ENCODE assay signal across 9 mouse cellular contexts in genomic region chr3:152192238-152192931, GRCm38 (mm10). TPM values are rescaled to one million over a fixed set of nuclear protein-coding genes. Genes with fewer than 3 reads are reported as not detected.
DNase-seq lines count a peak whose midpoint lies in the region; ATAC-seq and TF ChIP-seq lines count a peak whose summit lies in the region.
"Had no signal": no experiment of that assay in that cellular context is flagged by ENCODE, and none has a peak within 500 bp of the region (broad histone marks: within the 10 kb centered on the region; RNA-seq: fewer than 3 reads in every experiment).

No protein-coding gene starts in this region.

- peak overlapping the region; percentile 78 for H3K4me3 ChIP-seq in heart, postnatal 0 days (ENCODE audit: low read depth, low read length)
- peak overlapping the region; percentile 74 for H3K4me3 ChIP-seq in liver, embryonic 12.5 days
- peak overlapping the region; percentile 46 for H3K4me3 ChIP-seq in neural tube, embryonic 13.5 days

- intact Hi-C loops in heart, postnatal 14 days (cut with DNase I): loop anchor here (2.0 kb wide), 2 partner anchors 18 to 76 kb away; partner anchors contain the start of genes Dnajb4 and Fubp1

- H3K4me2 ChIP-seq in heart, postnatal 0 days (ENCODE audit: low read depth, low read length): peak overlapping the region; percentile 70
- peak overlapping the region; percentile 79 for H3K4me2 ChIP-seq in liver, embryonic 12.5 days
- H3K4me2 ChIP-seq in neural tube, embryonic 13.5 days: peak overlapping the region; percentile 65

- H3K9me3 ChIP-seq in heart, postnatal 0 days (replicated peaks; ENCODE audit: control insufficient read depth, low read length): no peaks in the 10 kb centered on the region
- H3K9me3 ChIP-seq in liver, embryonic 12.5 days (replicated peaks): no peaks in the 10 kb centered on the region
- H3K9me3 ChIP-seq in neural tube, embryonic 13.5 days: no peaks in the 10 kb centered on the region

- H3K36me3 ChIP-seq in heart, postnatal 0 days (replicated peaks; ENCODE audit: control insufficient read depth, insufficient read depth, low read length): no peaks in the 10 kb centered on the region
- H3K36me3 ChIP-seq in liver, embryonic 12.5 days: peaks cover 15% of the 10 kb centered on the region; the same call in 1 of the 2 replicates
- no peaks in the 10 kb centered on the region for H3K36me3 ChIP-seq in neural tube, embryonic 13.5 days

- peaks cover 16% of the 10 kb centered on the region for H3K4me1 ChIP-seq in heart, postnatal 0 days (ENCODE audit: control insufficient read depth, insufficient read depth)
- peaks cover 44% of the 10 kb centered on the region for H3K4me1 ChIP-seq in liver, embryonic 12.5 days
- H3K4me1 ChIP-seq in neural tube, embryonic 13.5 days (replicated peaks): peaks cover 33% of the 10 kb centered on the region

- 7% methylated on average over 9 of the region's 11 CpGs for WGBS in heart, postnatal 0 days
- 13% methylated on average over 11 of the region's 11 CpGs for WGBS in liver, embryonic 12.5 days (ENCODE audit: insufficient replicate concordance)
- WGBS in neural tube, embryonic 13.5 days: 36% methylated on average over 10 of the region's 11 CpGs

- peak overlapping the region; percentile 96 for H3K27ac ChIP-seq in heart, postnatal 0 days (ENCODE audit: low read depth)
- peak overlapping the region; percentile 79 for H3K27ac ChIP-seq in liver, embryonic 12.5 days
- peak overlapping the region; percentile 46 for H3K27ac ChIP-seq in neural tube, embryonic 13.5 days (replicated peaks)

- peak; percentile 64 for DNase-seq in heart, adult 11 months
- DNase-seq in heart, postnatal 14 days: no peak
- peak; percentile 45 for DNase-seq in c-Kit-positive CD71-positive TER-119-positive erythroid progenitor cells, embryonic 14.5 days (ENCODE audit: low spot score)
- peak; percentile 86 for DNase-seq in heart, postnatal 0 days (ENCODE audit: low spot score)
- DNase-seq in spleen, postnatal 4 days (ENCODE audit: low spot score in 2 of 2): no peak
- DNase-seq in thymus, postnatal 36 days: no peak

- no peak for TF ChIP-seq EP300 in heart, postnatal 0 days (IDR thresholded peaks at IDR 0.05; ENCODE audit: low read depth)

- no peaks in the 10 kb centered on the region for H3K27me3 ChIP-seq in heart, postnatal 0 days (ENCODE audit: control insufficient read depth, insufficient read depth, low read length)
- H3K27me3 ChIP-seq in liver, embryonic 12.5 days (replicated peaks): no peaks in the 10 kb centered on the region
- H3K27me3 ChIP-seq in neural tube, embryonic 13.5 days: no peaks in the 10 kb centered on the region
- H3K27me3 ChIP-seq: Patski had no signal

- ATAC-seq in heart, postnatal 0 days (ENCODE audit: insufficient read depth, low read depth): peak; percentile 19; the same call in 1 of the 2 replicates
- ATAC-seq in liver, embryonic 12.5 days: no peak
- ATAC-seq in neural tube, embryonic 13.5 days (ENCODE audit: low read depth): no peak

- peak overlapping the region; percentile 77 for H3K9ac ChIP-seq in heart, postnatal 0 days (replicated peaks; ENCODE audit: low read depth, low read length)
- H3K9ac ChIP-seq in liver, embryonic 12.5 days: peak overlapping the region; percentile 85
- H3K9ac ChIP-seq in neural tube, embryonic 13.5 days: peak overlapping the region; percentile 60

- TF ChIP-seq CTCF in heart, postnatal 0 days (IDR thresholded peaks at IDR 0.05; ENCODE audit: low read depth): no peak

RNA-seq across cellular contexts. Expression of gene Dnajb4, which starts 17.7 kb away (rescaled TPM):
- total RNA-seq in heart, postnatal 14 days (2021): 10 to 100 TPM; 74.3 to 80.3 TPM
- total RNA-seq in heart, postnatal 0 days (2014; rRNA removed; ENCODE audit: low replicate concordance): 52.9 and 54.5 TPM in 2 replicates
- 60.1 TPM in 2 replicates for polyA plus RNA-seq in heart, postnatal 0 days (2015; fragmentation: Nextera tagmentation; extraction: Ambion mirVana)
- polyA plus RNA-seq in liver, embryonic 12.5 days (2016; fragmentation: Nextera tagmentation; extraction: Ambion mirVana): 35.7 and 36.3 TPM in 2 replicates
- polyA plus RNA-seq in neural tube, embryonic 13.5 days (2015; fragmentation: Nextera tagmentation; extraction: Ambion mirVana): 38.5 and 43.4 TPM in 2 replicates

RNA-seq across cellular contexts. Expression of gene Fubp1, which starts 17.8 kb away (rescaled TPM):
- total RNA-seq in heart, postnatal 14 days (2021): 10 to 100 TPM; 68.1 to 80.6 TPM
- 71.2 and 131 TPM in 2 replicates for total RNA-seq in heart, postnatal 0 days (2014; rRNA removed; ENCODE audit: low replicate concordance)
- polyA plus RNA-seq in heart, postnatal 0 days (2015; fragmentation: Nextera tagmentation; extraction: Ambion mirVana): 72.9 and 80.7 TPM in 2 replicates
- polyA plus RNA-seq in liver, embryonic 12.5 days (2016; fragmentation: Nextera tagmentation; extraction: Ambion mirVana): 143 and 144 TPM in 2 replicates
- polyA plus RNA-seq in neural tube, embryonic 13.5 days (2015; fragmentation: Nextera tagmentation; extraction: Ambion mirVana): 267 and 280 TPM in 2 replicates

RNA-seq across cellular contexts. Expression of gene Gipc2, which starts 26.4 kb away (rescaled TPM):
- 1 to 10 TPM; 2.1 to 2.9 TPM for total RNA-seq in heart, postnatal 14 days (2021)
- not detected in 2 replicates for total RNA-seq in heart, postnatal 0 days (2014; rRNA removed; ENCODE audit: low replicate concordance)
- 3.3 and 3.6 TPM in 2 replicates for polyA plus RNA-seq in heart, postnatal 0 days (2015; fragmentation: Nextera tagmentation; extraction: Ambion mirVana)
- polyA plus RNA-seq in liver, embryonic 12.5 days (2016; fragmentation: Nextera tagmentation; extraction: Ambion mirVana): 11.3 and 12.3 TPM in 2 replicates
- 4.4 and 5.7 TPM in 2 replicates for polyA plus RNA-seq in neural tube, embryonic 13.5 days (2015; fragmentation: Nextera tagmentation; extraction: Ambion mirVana)

Comparison
In these comparisons a context has a peak if more than half of its experiments do, and no peak if none do; other contexts are left out.
1. DNase-seq: peak in heart, adult 11 months (single experiment), c-Kit-positive CD71-positive TER-119-positive erythroid progenitor cells, embryonic 14.5 days (single experiment) and heart, postnatal 0 days (single experiment); none in heart, postnatal 14 days (0 of 2), spleen, postnatal 4 days (0 of 2) and thymus, postnatal 36 days (0 of 2).
2. H3K27ac ChIP-seq: peak in every context shown above with its lines; median percentile 96 in heart, postnatal 0 days; 79 in liver, embryonic 12.5 days; 46 in neural tube, embryonic 13.5 days.
3. Peak in every context shown above with its lines, with median percentiles within 50 percentile points of each other: H3K4me2 ChIP-seq, H3K4me3 ChIP-seq and H3K9ac ChIP-seq.